Mouse (Mus musculus) stomach, postnatal 0 days (tissue): Measurements from ENCODE around the gene Gps2. TPM values are rescaled to one million over a fixed set of nuclear protein-coding genes. Genes with fewer than 3 reads are reported as not detected.
A peak's percentile ranks its signal among the peaks of the same experiment; 100 is the strongest.

Experiments
- ATAC-seq: fragments of 200-750 bp; cut with Nextera tagmentation; 2 replicates; pipeline ENCODE4 v1.8.0; 2017; ENCODE audit not compliant: low FRiP score, low TSS enrichment
- DNase-seq: peaks from one replicate; pipeline ENCODE4 v3.0.0-alpha.2; 2016; ENCODE audit warnings: low spot score
- H3K27ac ChIP-seq: fragments of 300-500 bp; sonication (generic); replicated peaks from 2 replicates; pipeline ENCODE4 v1.5.1; 2014; ENCODE audit warnings: mild to moderate bottlenecking, control low read depth
- H3K27me3 ChIP-seq: fragments of 300-500 bp; sonication (generic); 2 replicates; pipeline ENCODE4 v1.6.1; 2014; ENCODE audit warnings: low read length; ENCODE audit not compliant: control insufficient read depth, insufficient read depth
- H3K36me3 ChIP-seq: fragments of 300-500 bp; sonication (generic); 2 replicates; pipeline ENCODE4 v1.6.1; 2014; ENCODE audit warnings: low read length, mixed read lengths; ENCODE audit not compliant: control insufficient read depth, insufficient read depth
- H3K4me1 ChIP-seq: fragments of 300-500 bp; sonication (generic); replicated peaks from 2 replicates; pipeline ENCODE4 v1.6.1; 2014; ENCODE audit warnings: antibody characterized with exemption; ENCODE audit not compliant: control insufficient read depth, insufficient read depth
- H3K4me2 ChIP-seq: fragments of 300-500 bp; sonication (generic); replicated peaks from 2 replicates; pipeline ENCODE4 v1.6.1; 2014; ENCODE audit warnings: low read depth, mild to moderate bottlenecking, control low read depth, moderate library complexity
- H3K4me3 ChIP-seq: fragments of 300-500 bp; sonication (generic); 2 replicates; pipeline ENCODE4 v1.5.1; 2014; ENCODE audit warnings: low read depth, low read length, control low read depth
- H3K9ac ChIP-seq: fragments of 300-500 bp; sonication (generic); 2 replicates; pipeline ENCODE4 v1.6.1; 2014; ENCODE audit warnings: mild to moderate bottlenecking, low read length, control low read depth, mixed read lengths
- H3K9me3 ChIP-seq: fragments of 300-500 bp; sonication (generic); 2 replicates; pipeline ENCODE4 v1.6.1; 2016; ENCODE audit warnings: low read length; ENCODE audit not compliant: control insufficient read depth
- CTCF ChIP-seq: IDR thresholded peaks from 2 replicates; pipeline ENCODE4 v1.5.1; 2016; ENCODE audit warnings: antibody characterized with exemption, low read depth, mild to moderate bottlenecking, moderate library complexity
- EP300 ChIP-seq: optimal IDR thresholded peaks from 2 replicates; pipeline ENCODE3; 2016; ENCODE audit warnings: antibody characterized with exemption
- WGBS: fragments of 180-500 bp; shearing (Covaris S2); extraction: QIAGEN DNeasy Blood & Tissue Kit; methylation state at CpG from one replicate; pipeline ENCODE4 v1.1.7; 2014; 5-methylcytosine and 5-hydroxymethylcytosine counted together
- polyA plus RNA-seq: library from polyadenylated mRNA; unstranded; fragments of >200 nt; fragmentation: Nextera tagmentation; extraction: Ambion mirVana; gene quantifications from 2 replicates; pipeline ENCODE4 v1.2.1, GENCODE M21; 2015

The Gps2 gene
- polyA plus RNA-seq, 1 experiment from 2014 or later, result 40.6 TPM

- TF ChIP-seq EP300 (no peak), CTCF (no peak)
- Histone ChIP-seq H3K4me2 (no peak overlapping the region), H3K27me3 (no peaks in the 10 kb centered on the region), H3K9ac (no peak overlapping the region), H3K4me3 (no peak overlapping the region), H3K9me3 (no peaks in the 10 kb centered on the region), H3K27ac (no peak overlapping the region), H3K4me1 (peaks cover 2% of the 10 kb centered on the region; the same call in 1 of the 2 replicates), H3K36me3 (peaks cover 44% of the 10 kb centered on the region)
- 91% methylated on average over 17 of the region's 17 CpGs for WGBS
- ATAC-seq (no peak), DNase-seq (no peak)
These were observed 2.7 kb upstream of the Gps2 start for GRCm38 (mm10) chr11:69910781-69911560.

- ATAC-seq (no peak), DNase-seq (no peak)
- Histone ChIP-seq H3K9ac (no peak overlapping the region), H3K4me1 (peaks cover 2% of the 10 kb centered on the region; the same call in 1 of the 2 replicates), H3K27ac (no peak overlapping the region), H3K36me3 (peaks cover 41% of the 10 kb centered on the region), H3K27me3 (no peaks in the 10 kb centered on the region), H3K4me2 (no peak overlapping the region), H3K4me3 (no peak overlapping the region), H3K9me3 (no peaks in the 10 kb centered on the region)
- WGBS, result 89% methylated on average over 6 of the region's 6 CpGs
- no peak for TF ChIP-seq CTCF
- no peak for TF ChIP-seq EP300
These were observed 2.0 kb upstream of the Gps2 start for GRCm38 (mm10) chr11:69911701-69912100.

GRCm38 (mm10) chr11:69912716-69913530 lies 765 bp upstream of the Gps2 start:
- peak overlapping the region; percentile 53 for H3K27ac ChIP-seq

GRCm38 (mm10) chr11:69914372-69914764 lies 680 bp downstream of the Gps2 start:
- Histone ChIP-seq H3K36me3 (peaks cover 35% of the 10 kb centered on the region), H3K4me3 (peak overlapping the region; percentile 78), H3K4me2 (peak overlapping the region; percentile 93), H3K27me3 (no peaks in the 10 kb centered on the region), H3K27ac (peak overlapping the region; percentile 91), H3K4me1 (peaks cover 4% of the 10 kb centered on the region; the same call in 1 of the 2 replicates), H3K9ac (peak overlapping the region; percentile 89), H3K9me3 (no peaks in the 10 kb centered on the region)
- no peak for ATAC-seq
- WGBS, result 2% methylated on average over 17 of the region's 17 CpGs
- TF ChIP-seq EP300 (no peak), CTCF (no peak)
- peak; percentile 54 for DNase-seq

More at GRCm38 (mm10) chr11:69912716-69913530, 765 bp upstream of the Gps2 start:
- ATAC-seq, result no peak
- Histone ChIP-seq H3K4me2 (peak overlapping the region; percentile 93), H3K4me1 (peaks cover 2% of the 10 kb centered on the region; the same call in 1 of the 2 replicates), H3K9me3 (no peaks in the 10 kb centered on the region), H3K4me3 (peak overlapping the region; percentile 78), H3K27me3 (no peaks in the 10 kb centered on the region), H3K9ac (peak overlapping the region; percentile 89), H3K36me3 (peaks cover 41% of the 10 kb centered on the region)
- WGBS, result 77% methylated on average over 15 of the region's 15 CpGs
- DNase-seq, result no peak
- TF ChIP-seq CTCF (no peak), EP300 (no peak)

- H3K9ac ChIP-seq, result no peak overlapping the region; the same call in 1 of the 2 replicates
- no peak for ATAC-seq
- H3K4me2 ChIP-seq, result peak overlapping the region; percentile 93
- no peak for DNase-seq
- no peak overlapping the region for H3K4me3 ChIP-seq
- TF ChIP-seq EP300 (no peak), CTCF (no peak)
- H3K27me3 ChIP-seq, result no peaks in the 10 kb centered on the region
- H3K4me1 ChIP-seq, result peaks cover 5% of the 10 kb centered on the region; the same call in 1 of the 2 replicates
- H3K27ac ChIP-seq, result no peak overlapping the region
- H3K9me3 ChIP-seq, result no peaks in the 10 kb centered on the region
- 30% methylated on average over 9 of the region's 9 CpGs for WGBS
- H3K36me3 ChIP-seq, result peaks cover 30% of the 10 kb centered on the region
These were observed 1.3 kb downstream of the Gps2 start for GRCm38 (mm10) chr11:69914917-69915430.
